Mouse (Mus musculus) activated CD4-positive, CD25-positive, alpha-beta regulatory T cell, adult 4 months (primary cell): ENCODE measurements around the gene 1700014D04Rik. TPM values are rescaled to one million over a fixed set of nuclear protein-coding genes. Genes with fewer than 3 reads are reported as not detected.
"Not testable (repeated sequence)": the region's sequence is repeated elsewhere in the genome, so short reads cannot be mapped to it uniquely, and the experiment has no call there.

ENCODE experiments used
- ATAC-seq: one replicate; pipeline ENCODE4 v1.8.0; 2017
- polyA plus RNA-seq, 2 experiments: library from polyadenylated mRNA; unstranded; fragments of 100-300 nt; shearing (Covaris generic); gene quantifications; one replicate each; pipeline ENCODE4 v1.2.1; 2017

Gene 1700014D04Rik
- polyA plus RNA-seq = not detected

GRCm38 (mm10) chr13:59746711-59747110 is at the start of gene 1700014D04Rik:
Gene 1700014D04Rik (minus strand): TSS chr13:59746752.
- no peak for ATAC-seq

DNA sequence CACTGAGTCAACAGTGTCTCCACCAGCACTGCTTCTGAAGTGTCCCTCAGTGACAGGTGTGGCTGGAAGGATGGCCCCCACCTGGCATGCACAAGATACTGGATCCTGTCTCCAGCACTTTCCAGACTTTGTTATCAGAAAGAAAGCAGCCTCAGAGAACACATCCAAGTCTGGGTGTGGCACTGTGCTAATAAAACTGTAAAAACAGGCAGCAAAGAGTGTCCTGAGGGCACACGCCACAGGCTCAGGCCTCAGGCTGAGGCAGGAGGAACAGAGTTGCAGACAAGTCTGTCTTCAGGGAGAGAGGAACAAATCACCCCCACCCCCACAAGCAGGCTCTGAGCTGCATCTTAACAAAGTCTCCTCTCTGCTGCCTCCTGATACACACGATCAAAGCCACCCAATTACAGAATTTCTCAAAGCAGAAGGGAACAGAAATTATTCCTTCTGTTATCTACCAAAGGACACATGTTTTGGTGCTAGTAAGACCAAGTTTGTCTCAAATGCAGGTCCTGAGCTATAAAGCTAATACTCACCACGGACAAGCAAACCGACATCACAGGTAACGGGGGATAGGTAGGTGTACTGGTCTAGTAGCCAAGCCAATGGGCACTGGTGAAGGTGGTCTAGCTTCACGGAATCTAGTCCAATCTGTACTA is 49.4 kb upstream of the 1700014D04Rik start:
- no peak for ATAC-seq

GRCm38 (mm10) chr13:59794786-59795185 is 48.2 kb upstream of the 1700014D04Rik start:
- ATAC-seq = no peak

DNA sequence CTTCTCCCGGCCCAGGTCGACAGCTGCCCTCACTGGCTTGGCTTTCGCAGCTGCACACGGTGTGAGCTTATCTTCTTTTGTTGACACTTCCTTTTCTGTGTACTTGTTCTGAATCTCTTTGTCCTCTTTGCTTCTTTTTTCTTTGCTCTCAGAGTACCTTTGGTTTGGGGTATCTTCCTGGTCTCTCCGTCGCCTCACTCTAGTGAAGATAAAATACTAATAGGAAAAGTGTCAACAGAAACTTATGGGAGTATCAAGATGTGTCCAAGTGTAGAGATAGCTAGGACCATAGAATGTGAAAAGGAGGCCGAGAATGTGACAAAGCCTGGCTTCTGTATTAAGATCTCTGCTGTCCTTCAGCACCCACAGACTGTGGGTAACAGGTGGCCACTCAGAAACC is 35.6 kb upstream of the 1700014D04Rik start, which contains the start of gene Gm49354:
Gene Gm49354, minus strand, starts transcription at position 101 of the 400 bp plus-strand sequence.
- ATAC-seq = no peak

DNA sequence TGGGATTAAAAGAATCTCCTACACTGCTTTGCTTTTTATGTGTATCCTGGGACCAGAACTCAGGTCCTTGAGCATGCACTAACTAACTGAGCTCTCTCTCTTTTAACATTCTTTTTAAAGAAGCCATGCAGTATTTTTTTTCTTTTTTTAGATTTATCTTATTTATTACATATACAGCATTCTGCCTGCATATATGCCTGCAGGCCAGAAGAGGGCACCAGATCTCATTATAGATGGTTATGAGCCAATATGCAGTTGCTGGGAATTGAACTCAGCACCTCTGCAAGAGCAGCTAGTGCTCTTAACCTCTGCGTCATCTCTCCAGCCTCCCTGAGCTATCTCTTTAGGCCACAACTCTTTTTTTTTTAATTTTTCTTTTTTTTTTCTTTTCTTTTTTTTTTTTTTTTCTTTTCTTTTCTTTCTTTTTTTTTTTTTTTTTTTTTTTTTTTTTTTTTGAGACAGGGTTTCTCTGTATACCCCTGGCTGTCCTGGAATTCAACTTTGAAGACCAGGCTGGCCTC is 33.3 kb upstream of the 1700014D04Rik start:
- ATAC-seq = not testable (repeated sequence)

GRCm38 (mm10) chr13:59779213-59779612 is 32.7 kb upstream of the 1700014D04Rik start:
- peak; percentile 54 for ATAC-seq

DNA sequence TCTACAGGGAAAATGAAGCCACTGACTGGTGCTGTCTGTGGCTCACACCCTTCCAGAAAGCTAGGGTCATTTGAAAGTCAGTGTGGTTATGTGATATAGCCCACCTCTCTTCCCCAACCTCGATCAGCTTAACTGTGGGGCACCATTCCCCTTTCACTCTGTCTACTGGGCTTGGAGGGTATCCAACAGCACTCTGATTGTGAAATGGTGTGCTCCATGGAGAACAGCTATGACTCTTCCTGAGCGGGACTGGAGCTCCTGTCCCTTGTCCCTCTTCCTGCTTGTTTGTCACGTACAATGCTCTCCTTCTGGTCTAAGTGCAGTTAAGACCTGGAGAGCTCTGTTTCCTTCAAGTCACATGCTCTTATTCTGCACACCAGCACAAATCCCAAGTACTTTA is 28.6 kb upstream of the 1700014D04Rik start:
- ATAC-seq = no peak

DNA sequence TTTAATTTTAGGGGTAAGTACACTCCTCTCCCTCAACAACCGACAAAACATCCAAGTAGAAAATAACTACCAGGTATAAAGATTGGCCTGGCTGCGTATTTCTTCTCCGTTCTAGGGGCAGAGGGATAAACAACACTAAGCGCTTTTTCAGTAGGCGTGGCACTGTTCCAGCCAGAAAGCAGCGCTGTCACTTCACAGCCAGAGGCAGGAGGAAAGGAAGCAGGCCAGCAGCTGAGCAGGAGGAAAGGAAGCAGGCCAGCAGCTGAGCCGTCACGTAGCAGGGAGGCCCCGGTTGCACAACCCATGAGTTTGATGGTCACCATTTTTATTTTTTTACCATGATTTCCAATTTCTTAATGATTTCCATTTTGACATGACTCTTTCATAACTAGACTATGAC is 24.7 kb upstream of the 1700014D04Rik start:
- ATAC-seq = no peak

DNA sequence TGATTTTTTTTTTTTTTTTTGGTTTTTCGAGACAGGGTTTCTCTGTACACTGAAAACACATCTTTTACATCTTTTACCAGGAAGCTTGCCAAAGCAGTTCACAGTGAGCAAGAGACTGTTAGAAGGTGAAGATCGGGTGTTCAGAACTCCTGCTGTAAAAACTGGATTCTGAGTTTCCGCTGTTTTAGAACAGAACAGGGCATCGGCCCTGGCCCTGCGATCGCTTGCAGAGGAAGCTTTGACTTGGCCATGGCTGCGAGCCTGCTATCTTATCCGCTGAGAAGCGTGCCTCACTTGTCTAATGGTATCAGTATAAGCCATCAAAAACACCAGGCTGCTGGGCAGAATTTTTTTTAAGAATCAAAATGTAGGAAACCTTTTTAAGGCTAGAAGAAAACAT is 24.3 kb upstream of the 1700014D04Rik start:
- no peak for ATAC-seq

DNA sequence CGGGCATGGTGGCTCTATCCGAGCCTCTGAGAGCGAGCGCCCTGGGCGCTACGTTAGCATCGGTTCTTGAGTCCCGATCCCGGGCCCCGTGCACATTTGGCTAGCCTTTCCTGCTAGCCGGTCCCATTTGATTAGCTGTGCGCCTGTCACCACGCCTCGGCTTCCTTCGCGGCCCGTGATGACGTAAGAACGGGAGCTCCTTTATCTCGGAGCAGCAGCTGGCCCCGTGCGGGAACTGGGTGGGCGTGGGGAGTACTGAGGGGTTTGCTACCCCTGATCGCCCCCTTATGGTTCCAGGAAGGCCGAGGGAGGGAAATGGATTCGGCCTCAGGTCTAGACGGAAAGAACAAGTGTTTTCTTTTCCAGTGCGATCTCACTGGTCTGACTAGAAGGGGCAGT is 23.6 kb upstream of the 1700014D04Rik start:
- peak; percentile 52 for ATAC-seq

DNA sequence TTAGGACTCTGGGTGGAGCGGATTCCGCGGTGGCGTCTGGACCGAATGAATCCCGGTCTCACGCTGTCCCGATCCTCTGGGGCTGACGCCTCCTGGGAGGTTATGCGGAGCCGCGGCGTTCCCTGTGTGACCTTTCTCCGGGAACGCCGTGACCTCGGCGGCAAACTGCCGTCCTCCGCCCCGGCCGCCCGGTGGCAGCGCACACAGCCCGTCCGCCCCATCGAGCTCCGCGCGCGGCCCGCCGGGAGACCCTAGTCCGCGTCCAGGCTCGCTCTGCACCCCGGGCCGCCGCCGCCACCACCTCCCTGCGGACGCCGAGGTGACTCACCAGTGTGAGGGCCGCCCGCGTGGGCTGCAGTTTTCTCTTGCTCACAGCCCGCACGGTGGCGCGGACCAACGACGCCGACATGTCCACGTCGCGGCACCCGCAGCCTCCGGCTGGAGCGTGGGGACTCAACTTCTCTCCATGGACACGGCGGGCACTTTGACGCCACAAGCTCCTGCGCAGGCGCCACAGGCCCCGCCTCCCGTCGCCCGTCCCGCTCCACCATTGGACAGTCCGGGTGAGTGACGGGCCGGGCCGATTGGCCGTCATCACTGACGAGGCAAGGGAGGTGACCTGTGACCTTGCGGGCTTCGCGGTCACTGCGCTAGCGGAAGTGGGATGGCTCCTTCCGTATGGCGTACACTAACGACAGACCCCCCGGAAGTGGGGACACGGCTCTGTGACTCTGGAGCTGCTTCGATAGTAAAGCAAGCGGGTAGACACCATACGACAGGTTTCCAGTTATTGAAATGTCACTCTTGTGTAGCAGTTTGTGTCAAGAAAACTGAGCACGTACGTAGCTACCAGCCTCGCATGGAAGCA is 23.0 kb upstream of the 1700014D04Rik start, which contains the start of gene Isca1:
Gene Isca1, minus strand, starts transcription at position 515 of the 868 bp plus-strand sequence.
- peak; percentile 93 for ATAC-seq

GRCm38 (mm10) chr13:59768531-59768930 is 22.0 kb upstream of the 1700014D04Rik start:
- ATAC-seq = no peak

DNA sequence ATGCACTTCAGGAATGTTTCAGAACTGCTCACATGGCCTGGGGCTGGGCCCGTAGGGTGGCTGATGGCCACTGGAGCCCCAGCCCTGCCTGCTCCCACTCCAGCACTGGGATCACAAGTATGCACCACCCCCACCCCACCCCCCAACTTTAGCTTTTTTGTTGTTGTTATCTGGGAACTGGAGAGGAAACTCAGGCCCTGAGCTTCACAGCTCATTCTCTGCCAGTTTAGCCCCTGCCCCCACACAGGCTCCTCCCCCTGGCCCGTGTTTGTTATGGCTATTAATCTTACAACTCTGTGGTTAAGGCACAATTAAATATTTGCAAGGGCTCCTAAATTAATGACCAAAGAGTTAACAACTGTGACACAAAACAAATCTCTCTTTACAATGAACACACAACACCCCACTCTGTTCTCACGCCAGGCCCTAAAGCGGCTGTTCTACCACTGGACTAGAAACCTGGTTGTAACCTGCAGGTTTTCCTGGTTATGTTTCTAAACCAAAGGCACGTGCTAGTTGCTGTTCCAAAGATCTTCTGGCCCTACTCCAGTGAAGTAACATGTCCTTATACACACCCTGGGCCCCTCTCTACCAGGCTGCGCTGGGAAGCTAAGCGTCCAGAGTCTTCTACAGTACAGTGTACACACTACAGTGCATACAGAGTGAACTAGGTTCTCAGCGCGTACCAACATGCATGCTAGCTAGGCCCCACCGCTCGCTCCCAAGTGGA is 20.4 kb upstream of the 1700014D04Rik start:
- ATAC-seq = no peak

DNA sequence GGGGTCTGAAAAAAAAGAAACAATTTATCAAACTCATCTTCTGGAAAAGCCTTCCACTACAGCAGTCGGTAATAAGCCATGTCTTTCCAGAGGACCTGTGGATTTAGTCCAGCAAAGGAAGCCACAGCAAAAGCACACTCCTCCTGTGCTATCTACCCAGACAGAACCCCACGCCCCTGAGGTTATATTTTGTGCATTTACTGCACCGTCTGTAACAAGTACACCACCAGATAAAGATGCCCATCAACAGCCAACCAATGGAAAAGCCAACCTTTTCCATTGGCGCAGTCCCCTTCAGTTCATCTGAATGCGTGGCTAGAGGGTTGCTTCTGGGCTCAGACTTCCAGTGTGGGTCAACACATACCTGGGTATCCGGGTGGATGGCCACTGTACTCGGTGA is 16.2 kb upstream of the 1700014D04Rik start:
- ATAC-seq = no peak

- ATAC-seq = no peak
Measured at GRCm38 (mm10) chr13:59756906-59757305, 10.4 kb upstream of the 1700014D04Rik start.

GRCm38 (mm10) chr13:59750310-59750709 is 3.8 kb upstream of the 1700014D04Rik start:
- no peak for ATAC-seq

- ATAC-seq = no peak
Measured at GRCm38 (mm10) chr13:59746164-59746563, 388 bp downstream of the 1700014D04Rik start.

GRCm38 (mm10) chr13:59745462-59745861 is 1.1 kb downstream of the 1700014D04Rik start:
- ATAC-seq = no peak

GRCm38 (mm10) chr13:59741697-59742096 is 4.9 kb downstream of the 1700014D04Rik start:
- ATAC-seq = no peak

DNA sequence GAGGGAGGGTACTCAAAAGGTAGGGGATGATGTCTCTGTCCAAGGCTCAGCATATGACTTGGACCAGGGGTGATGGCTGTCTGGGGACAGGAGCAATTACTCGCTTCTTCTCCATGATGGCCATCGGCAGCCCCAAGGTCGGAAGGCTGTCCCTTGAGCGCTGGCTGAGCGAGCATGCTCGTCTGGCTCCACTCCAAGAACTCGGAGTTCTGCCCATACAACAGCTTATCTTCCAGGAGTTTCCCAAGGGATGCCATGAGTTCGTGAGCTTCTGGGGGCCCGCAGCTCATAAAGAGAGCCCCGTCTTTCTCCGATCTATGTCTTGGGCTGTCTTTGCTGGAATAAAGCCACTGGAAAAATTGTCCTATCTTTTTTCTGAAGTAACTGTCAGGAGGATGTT is 5.5 kb downstream of the 1700014D04Rik start:
- no peak for ATAC-seq

DNA sequence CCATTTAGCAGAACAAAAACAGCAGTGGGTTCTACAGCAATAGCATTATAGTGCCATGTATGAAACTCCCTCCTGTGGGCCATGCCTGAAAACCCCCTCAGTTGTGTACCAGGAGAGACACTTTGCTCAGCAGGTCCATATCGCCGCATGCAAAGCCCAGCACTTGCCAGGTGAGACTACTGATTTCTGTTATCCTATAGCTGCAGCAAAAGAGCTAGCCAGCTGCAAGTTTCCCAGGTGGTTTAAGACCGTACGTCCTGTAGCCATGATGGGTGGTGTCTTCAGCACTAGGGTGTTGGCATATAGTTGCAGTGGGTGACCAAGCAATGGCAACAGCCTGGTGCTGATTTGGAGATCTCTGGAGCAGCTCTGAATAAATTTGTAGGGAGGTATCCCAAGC is 7.2 kb downstream of the 1700014D04Rik start:
- ATAC-seq = no peak

DNA sequence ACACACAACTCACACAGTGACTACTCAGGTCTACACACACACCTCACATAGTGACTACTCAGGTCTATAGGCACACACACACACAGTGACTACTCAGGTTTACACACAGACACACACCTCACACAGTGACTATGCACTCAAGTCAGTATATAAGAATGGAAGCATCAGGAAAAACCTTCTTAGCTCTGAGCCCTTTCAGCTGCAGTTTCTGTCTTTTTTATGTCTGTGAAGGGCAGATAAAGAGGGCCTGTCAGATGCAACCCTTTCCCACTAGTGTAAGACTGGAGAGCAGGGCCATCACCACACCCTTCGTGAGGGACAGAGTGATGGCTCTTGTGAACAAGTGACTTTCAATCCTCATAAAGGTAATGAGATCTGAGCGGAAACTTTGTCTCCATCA is 8.1 kb downstream of the 1700014D04Rik start:
- no peak for ATAC-seq

DNA sequence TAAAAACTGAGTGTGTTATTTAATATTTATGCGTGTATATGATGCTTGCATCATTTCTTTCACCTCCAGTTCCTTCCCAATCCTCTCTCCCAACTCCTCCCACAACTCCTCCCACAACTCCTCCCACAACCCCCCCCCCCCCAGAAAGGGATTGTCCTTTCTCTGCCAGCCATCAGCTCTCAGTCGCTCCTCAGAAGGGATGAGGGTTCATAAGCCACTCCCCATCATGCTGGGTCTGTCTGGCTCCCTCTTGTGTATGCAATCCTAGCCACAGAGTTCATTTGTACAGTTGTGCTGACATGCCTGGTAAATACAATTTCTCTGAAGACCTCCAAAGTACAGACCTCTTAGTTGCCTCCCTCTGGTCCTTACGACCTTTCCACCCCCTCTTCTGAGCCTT is 11.4 kb downstream of the 1700014D04Rik start:
- no peak for ATAC-seq
